Mouse (Mus musculus): ENCODE measurements around the gene Nckap5.

DNA sequence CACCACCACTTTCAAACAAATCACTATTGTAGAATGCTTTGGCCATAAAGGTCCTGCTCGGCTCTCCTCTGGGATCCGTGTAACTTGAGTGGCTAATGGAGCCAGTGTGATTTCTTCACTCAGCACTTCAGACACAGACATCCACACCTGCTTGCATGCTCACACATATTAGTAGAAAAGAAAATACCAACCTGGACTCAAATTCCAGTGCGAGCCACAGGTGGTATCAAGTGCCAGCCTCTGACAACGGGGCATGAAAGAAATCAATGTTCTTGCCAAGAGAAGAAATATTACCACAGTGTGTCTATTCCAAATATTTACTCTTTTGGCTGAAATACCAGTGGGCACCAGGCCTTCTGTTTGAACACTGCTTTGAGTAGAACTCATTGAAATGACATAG lies 208.6 kb downstream of the Nckap5 start:
- no peak for TF ChIP-seq CTCF (conservative IDR thresholded peaks at IDR 0.05; ENCODE audit: insufficient read depth, insufficient read length, low read depth, low read length)
- TF ChIP-seq POLR2A (IDR thresholded peaks at IDR 0.05; ENCODE audit: low read depth, low read length), result no peak
